Mouse (Mus musculus) midbrain, embryonic 14.5 days (tissue): ENCODE measurements at regions not wholly inside any gene's neighbourhood (a gene's known extent, or its start where the extent isn't known, plus 50 kb on each side); places are given as distances from the start of the nearest gene placed in this dataset.
"Not testable (repeated sequence)": the region's sequence is repeated elsewhere in the genome, so short reads cannot be mapped to it uniquely, and the experiment has no call there.

ENCODE experiments used
- ATAC-seq: fragments of 200-750 bp; cut with Nextera tagmentation; 2 replicates; pipeline ENCODE4 v1.8.0; 2017; ENCODE audit warnings: moderate number of reproducible peaks, moderate library complexity; ENCODE audit not compliant: low FRiP score, low TSS enrichment
- DNase-seq: peaks from one replicate; pipeline ENCODE4 v3.0.0-alpha.2; 2015
- H3K27ac ChIP-seq: fragments of 300-500 bp; sonication (generic); replicated peaks from 2 replicates; pipeline ENCODE4 v1.5.1; 2014; ENCODE audit warnings: mild to moderate bottlenecking, low read depth, low read length, moderate library complexity
- H3K27me3 ChIP-seq: fragments of 300-500 bp; sonication (generic); 2 replicates; pipeline ENCODE4 v1.6.1; 2014; ENCODE audit warnings: low read length, control low read depth, mixed read lengths; ENCODE audit not compliant: control insufficient read depth, insufficient read depth
- H3K36me3 ChIP-seq: fragments of 300-500 bp; sonication (generic); 2 replicates; pipeline ENCODE4 v1.6.1; 2014; ENCODE audit warnings: low read length, control low read depth; ENCODE audit not compliant: control insufficient read depth, insufficient read depth
- H3K4me1 ChIP-seq: fragments of 300-500 bp; sonication (generic); 2 replicates; pipeline ENCODE4 v1.6.1; 2014; ENCODE audit warnings: mild to moderate bottlenecking, antibody characterized with exemption, low read length, control low read depth; ENCODE audit not compliant: control insufficient read depth, insufficient read depth
- H3K4me2 ChIP-seq: fragments of 300-500 bp; sonication (generic); 2 replicates; pipeline ENCODE4 v1.6.1; 2014; ENCODE audit warnings: mild to moderate bottlenecking, low read length, moderate library complexity
- H3K4me3 ChIP-seq: fragments of 300-500 bp; sonication (generic); replicated peaks from 2 replicates; pipeline ENCODE4 v1.5.1; 2014; ENCODE audit warnings: low read depth, low read length
- H3K9ac ChIP-seq: fragments of 300-500 bp; sonication (generic); replicated peaks from 2 replicates; pipeline ENCODE4 v1.6.1; 2014; ENCODE audit warnings: mild to moderate bottlenecking, low read length, moderate library complexity
- H3K9me3 ChIP-seq: fragments of 300-500 bp; sonication (generic); 2 replicates; pipeline ENCODE4 v1.6.1; 2016; ENCODE audit warnings: low read length, control low read depth, mixed read lengths; ENCODE audit not compliant: control insufficient read depth
- WGBS: fragments of 180-500 bp; shearing (Covaris S2); extraction: QIAGEN DNeasy Blood & Tissue Kit; methylation state at CpG from one replicate; pipeline ENCODE4 v1.1.7; 2014; 5-methylcytosine and 5-hydroxymethylcytosine counted together

- Histone ChIP-seq H3K27me3 (no peaks in the 10 kb centered on the region), H3K4me1 (peaks cover 17% of the 10 kb centered on the region; the same call in 1 of the 2 replicates), H3K27ac (peak overlapping the region; percentile 43; the same call in 1 of the 2 replicates), H3K9me3 (no peaks in the 10 kb centered on the region), H3K9ac (no peak overlapping the region), H3K4me2 (no peak overlapping the region), H3K36me3 (no peaks in the 10 kb centered on the region), H3K4me3 (no peak overlapping the region)
- 57% methylated on average over 9 of the region's 9 CpGs for WGBS
- DNase-seq (no peak), ATAC-seq (no peak)
Observed at GRCm38 (mm10) chr12:79989582-79990110, 123.2 kb downstream of the Zfp36l1 start.

DNA sequence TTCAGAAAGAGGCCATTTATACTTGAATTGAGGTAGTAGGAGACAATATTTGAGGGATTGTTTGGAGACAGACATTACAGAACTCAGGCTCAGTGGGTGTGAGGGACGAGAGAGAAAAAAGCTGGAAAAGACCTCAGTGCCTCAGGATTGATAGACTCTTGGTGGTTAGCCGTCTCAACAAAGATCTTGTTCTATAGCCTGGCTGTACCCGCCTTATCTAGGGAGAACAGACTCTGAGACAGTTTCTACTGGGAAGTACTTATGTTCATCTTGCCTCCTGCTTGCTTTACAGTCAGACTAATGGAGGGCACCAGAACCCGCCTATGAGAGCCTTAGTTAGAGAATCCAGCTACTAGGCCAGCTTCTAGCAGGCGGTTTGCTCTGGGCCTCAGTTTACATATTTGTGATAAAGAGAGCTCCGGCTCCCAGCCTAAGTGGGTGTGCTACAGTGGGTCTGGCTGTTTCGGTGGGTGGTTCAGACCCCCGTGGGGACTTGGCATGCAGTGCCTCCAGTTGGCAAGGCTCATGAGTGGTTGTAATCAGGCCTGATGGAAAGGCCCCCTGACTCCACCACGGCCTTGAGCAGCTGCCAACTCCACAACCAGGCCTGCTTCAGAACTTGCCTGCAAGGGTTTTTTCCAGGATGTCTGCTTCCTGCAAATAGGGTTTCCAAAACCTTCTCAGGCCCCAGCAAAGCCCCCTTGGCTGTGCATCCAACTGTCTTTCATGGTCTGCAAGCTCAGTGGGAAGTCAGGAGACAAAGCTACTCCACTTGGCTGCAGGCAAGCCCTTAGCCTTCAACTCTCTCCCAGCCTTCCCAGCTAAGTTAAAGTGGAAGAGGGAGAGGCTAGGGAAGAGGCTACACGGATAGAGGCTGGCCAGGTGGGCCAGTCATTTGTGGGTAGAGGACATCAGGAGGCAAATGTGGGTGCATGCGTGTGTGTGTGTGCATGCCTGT, 124.1 kb downstream of the Zfp36l1 start:
- no peaks in the 10 kb centered on the region for H3K36me3 ChIP-seq
- 81% methylated on average over 11 of the region's 11 CpGs for WGBS
- H3K27me3 ChIP-seq: no peaks in the 10 kb centered on the region
- H3K9ac ChIP-seq: no peak overlapping the region
- no peak for ATAC-seq
- no peak overlapping the region for H3K4me3 ChIP-seq
- no peaks in the 10 kb centered on the region for H3K9me3 ChIP-seq
- peak overlapping the region; percentile 43 for H3K27ac ChIP-seq
- peaks cover 17% of the 10 kb centered on the region; the same call in 1 of the 2 replicates for H3K4me1 ChIP-seq
- no peak overlapping the region for H3K4me2 ChIP-seq
- DNase-seq: peak; percentile 43

DNA sequence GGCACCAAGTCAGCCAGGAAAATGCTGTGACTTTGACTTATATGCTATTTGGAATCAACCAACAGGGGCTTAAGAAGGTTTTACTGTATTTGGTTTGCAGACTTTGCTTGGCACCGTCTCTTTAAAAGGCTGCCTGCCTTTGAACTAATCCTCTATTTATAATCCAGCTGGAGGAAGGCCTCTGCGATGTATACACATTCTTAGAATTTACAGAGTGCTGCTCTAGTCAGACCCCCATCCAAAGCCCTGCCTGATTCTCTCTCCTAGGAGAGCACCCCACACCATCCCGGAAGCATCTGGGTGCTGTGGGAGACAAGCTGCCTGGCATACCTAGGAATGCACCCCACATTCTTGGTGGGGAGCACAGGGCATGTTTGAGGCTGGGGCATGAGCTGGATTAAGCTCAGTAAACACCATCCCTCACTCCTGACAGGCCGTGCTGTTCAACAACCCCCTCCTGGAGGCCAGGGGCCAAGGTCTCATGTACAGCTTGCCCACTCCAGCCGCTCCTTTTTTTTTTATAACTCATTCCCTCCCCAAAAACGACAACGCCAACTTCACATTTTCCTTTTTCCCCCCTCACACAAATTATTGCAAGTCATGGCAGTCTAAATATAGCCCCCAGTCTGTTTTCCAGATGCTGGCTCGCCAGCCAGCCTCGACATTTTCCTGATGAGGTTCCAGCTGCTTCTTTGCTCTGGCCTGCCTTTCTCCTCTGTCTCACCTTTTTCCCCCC, 126.4 kb downstream of the Zfp36l1 start:
- WGBS: 53% methylated on average over 9 of the region's 9 CpGs
- ATAC-seq: no peak

GRCm38 (mm10) chr12:79984985-79985747, 127.6 kb downstream of the Zfp36l1 start:
- Histone ChIP-seq H3K9ac (no peak overlapping the region), H3K9me3 (no peaks in the 10 kb centered on the region), H3K4me1 (peaks cover 10% of the 10 kb centered on the region; the same call in 1 of the 2 replicates), H3K4me3 (no peak overlapping the region), H3K4me2 (no peak overlapping the region), H3K27ac (no peak overlapping the region), H3K27me3 (no peaks in the 10 kb centered on the region), H3K36me3 (no peaks in the 10 kb centered on the region)
- ATAC-seq: no peak
- no peak for DNase-seq
- 95% methylated on average over 5 of the region's 5 CpGs for WGBS

More for the DNA sequence above, 126.4 kb downstream of the Zfp36l1 start:
- Histone ChIP-seq H3K9ac (no peak overlapping the region), H3K27me3 (no peaks in the 10 kb centered on the region), H3K36me3 (no peaks in the 10 kb centered on the region), H3K27ac (peak overlapping the region; percentile 64; the same call in 1 of the 2 replicates), H3K4me3 (no peak overlapping the region), H3K4me1 (peaks cover 17% of the 10 kb centered on the region; the same call in 1 of the 2 replicates), H3K4me2 (no peak overlapping the region), H3K9me3 (no peaks in the 10 kb centered on the region)
- peak; percentile 51 for DNase-seq

GRCm38 (mm10) chr12:79984025-79984790, 128.6 kb downstream of the Zfp36l1 start:
- no peaks in the 10 kb centered on the region for H3K27me3 ChIP-seq
- DNase-seq (no peak), ATAC-seq (no peak)
- no peaks in the 10 kb centered on the region for H3K9me3 ChIP-seq
- no peak overlapping the region for H3K4me2 ChIP-seq
- no peak overlapping the region for H3K4me3 ChIP-seq
- no peaks in the 10 kb centered on the region for H3K36me3 ChIP-seq
- peaks cover 4% of the 10 kb centered on the region; the same call in 1 of the 2 replicates for H3K4me1 ChIP-seq
- 69% methylated on average over 10 of the region's 10 CpGs for WGBS
- no peak overlapping the region for H3K27ac ChIP-seq
- no peak overlapping the region for H3K9ac ChIP-seq

DNA sequence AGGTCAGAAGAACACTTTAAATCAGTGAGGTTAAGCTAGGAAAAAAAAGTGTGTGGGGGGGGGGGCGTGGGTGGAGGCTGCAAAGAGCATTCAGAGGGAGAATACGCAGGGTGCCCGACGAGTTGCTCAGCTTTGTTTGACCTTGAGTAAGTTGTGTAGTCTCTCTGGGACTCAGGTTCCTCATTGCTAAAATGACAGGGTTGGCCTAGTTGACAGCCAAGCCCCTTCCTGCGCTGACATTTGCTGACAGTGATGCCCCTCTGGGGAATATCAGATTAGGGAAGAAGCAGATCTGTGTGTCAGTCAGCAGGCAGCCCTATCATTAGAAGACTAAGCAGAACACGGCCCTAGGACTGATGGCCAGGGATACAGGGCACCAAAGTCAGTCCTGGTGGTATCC, 129.6 kb downstream of the Zfp36l1 start:
- Histone ChIP-seq H3K4me2 (no peak overlapping the region), H3K27ac (no peak overlapping the region), H3K9me3 (no peaks in the 10 kb centered on the region), H3K36me3 (no peaks in the 10 kb centered on the region), H3K4me1 (peaks cover 3% of the 10 kb centered on the region; the same call in 1 of the 2 replicates), H3K4me3 (no peak overlapping the region), H3K9ac (no peak overlapping the region), H3K27me3 (no peaks in the 10 kb centered on the region)
- ATAC-seq: no peak
- DNase-seq: no peak
- WGBS: 72% methylated on average over 6 of the region's 6 CpGs

GRCm38 (mm10) chr12:79982497-79982896, 130.3 kb downstream of the Zfp36l1 start:
- H3K4me3 ChIP-seq, H3K4me2 ChIP-seq, H3K4me1 ChIP-seq, ATAC-seq, H3K27ac ChIP-seq, DNase-seq, H3K27me3 ChIP-seq, H3K36me3 ChIP-seq, H3K9me3 ChIP-seq, H3K9ac ChIP-seq: not testable (repeated sequence)
- 97% methylated on average over 1 of the region's 1 CpGs for WGBS
